Mouse (Mus musculus) kidney, embryonic 16.5 days (tissue): ENCODE results near the gene Fndc3b. TPM values are rescaled to one million over a fixed set of nuclear protein-coding genes. Genes with fewer than 3 reads are reported as not detected.
A peak's percentile ranks its signal among the peaks of the same experiment; 100 is the strongest.

Source experiments
- ATAC-seq: fragments of 200-750 bp; cut with Nextera tagmentation; 2 replicates; pipeline ENCODE4 v1.8.0; 2017; ENCODE audit warnings: moderate TSS enrichment; ENCODE audit not compliant: low FRiP score, low TSS enrichment
- H3K27ac ChIP-seq: fragments of 300-500 bp; sonication (generic); 2 replicates; pipeline ENCODE4 v1.5.1; 2014; ENCODE audit warnings: low read length
- H3K27me3 ChIP-seq: fragments of 300-500 bp; sonication (generic); 2 replicates; pipeline ENCODE4 v1.6.1; 2014; ENCODE audit warnings: low read length, control low read depth, mixed read lengths; ENCODE audit not compliant: insufficient read depth
- H3K36me3 ChIP-seq: fragments of 300-500 bp; sonication (generic); 2 replicates; pipeline ENCODE4 v1.6.1; 2014; ENCODE audit warnings: low read length, control low read depth, mixed read lengths; ENCODE audit not compliant: insufficient read depth
- H3K4me1 ChIP-seq: fragments of 300-500 bp; sonication (generic); 2 replicates; pipeline ENCODE4 v1.6.1; 2014; ENCODE audit warnings: low read length, control low read depth, mixed read lengths; ENCODE audit not compliant: insufficient read depth
- H3K4me2 ChIP-seq: fragments of 300-500 bp; sonication (generic); replicated peaks from 2 replicates; pipeline ENCODE4 v1.6.1; 2014; ENCODE audit warnings: low read depth, low read length
- H3K4me3 ChIP-seq: fragments of 300-500 bp; sonication (generic); 2 replicates; pipeline ENCODE4 v1.5.1; 2014; ENCODE audit warnings: mild to moderate bottlenecking, low read length
- H3K9ac ChIP-seq: fragments of 300-500 bp; sonication (generic); replicated peaks from 2 replicates; pipeline ENCODE4 v1.6.1; 2014; ENCODE audit warnings: low read length
- H3K9me3 ChIP-seq: fragments of 300-500 bp; sonication (generic); 2 replicates; pipeline ENCODE4 v1.6.1; 2016; ENCODE audit warnings: low read length, control low read depth
- WGBS: fragments of 180-500 bp; shearing (Covaris S2); extraction: QIAGEN DNeasy Blood & Tissue Kit; methylation state at CpG from one replicate; pipeline ENCODE4 v1.1.7; 2014; 5-methylcytosine and 5-hydroxymethylcytosine counted together
- polyA plus RNA-seq: library from polyadenylated mRNA; unstranded; fragments of >200 nt; fragmentation: Nextera tagmentation; extraction: Ambion mirVana; gene quantifications from 2 replicates; pipeline ENCODE4 v1.2.1, GENCODE M21; 2015

The Fndc3b gene
- polyA plus RNA-seq, 1 experiment from 2014 or later = 30.4 TPM

DNA sequence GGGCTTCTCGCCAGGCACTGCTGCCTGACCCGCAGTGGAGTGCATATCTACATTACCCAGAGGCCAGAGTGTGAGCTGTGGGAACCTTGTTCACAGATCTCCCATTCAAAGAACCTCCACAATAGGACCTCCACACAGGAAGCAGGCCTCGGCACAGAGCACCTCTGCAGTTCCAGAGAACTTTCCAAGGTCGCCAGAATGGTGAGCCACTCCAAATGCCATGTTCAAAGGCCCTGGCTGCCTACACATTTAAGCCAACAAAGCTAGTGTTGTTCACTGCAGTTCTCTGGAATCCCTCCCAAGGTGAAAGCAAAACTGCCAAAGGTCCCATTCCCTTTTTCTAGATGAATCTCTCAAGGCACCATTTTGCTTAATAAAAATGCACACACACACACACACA lies 55.4 kb downstream of the Fndc3b start:
- Histone ChIP-seq H3K27me3 (no peaks in the 10 kb centered on the region), H3K4me1 (peaks cover 35% of the 10 kb centered on the region), H3K36me3 (no peaks in the 10 kb centered on the region), H3K4me3 (no peak overlapping the region), H3K9ac (no peak overlapping the region), H3K9me3 (no peaks in the 10 kb centered on the region), H3K4me2 (no peak overlapping the region), H3K27ac (no peak overlapping the region)
- 66% methylated on average over 4 of the region's 4 CpGs for WGBS
- no peak for ATAC-seq

GRCm38 (mm10) chr3:27655042-27655441 lies 56.1 kb downstream of the Fndc3b start:
- Histone ChIP-seq H3K9me3 (no peaks in the 10 kb centered on the region), H3K27ac (no peak overlapping the region), H3K36me3 (no peaks in the 10 kb centered on the region), H3K4me2 (no peak overlapping the region), H3K9ac (no peak overlapping the region), H3K4me3 (no peak overlapping the region), H3K27me3 (no peaks in the 10 kb centered on the region), H3K4me1 (peaks cover 42% of the 10 kb centered on the region)
- no peak for ATAC-seq
- 81% methylated on average over 11 of the region's 11 CpGs for WGBS

DNA sequence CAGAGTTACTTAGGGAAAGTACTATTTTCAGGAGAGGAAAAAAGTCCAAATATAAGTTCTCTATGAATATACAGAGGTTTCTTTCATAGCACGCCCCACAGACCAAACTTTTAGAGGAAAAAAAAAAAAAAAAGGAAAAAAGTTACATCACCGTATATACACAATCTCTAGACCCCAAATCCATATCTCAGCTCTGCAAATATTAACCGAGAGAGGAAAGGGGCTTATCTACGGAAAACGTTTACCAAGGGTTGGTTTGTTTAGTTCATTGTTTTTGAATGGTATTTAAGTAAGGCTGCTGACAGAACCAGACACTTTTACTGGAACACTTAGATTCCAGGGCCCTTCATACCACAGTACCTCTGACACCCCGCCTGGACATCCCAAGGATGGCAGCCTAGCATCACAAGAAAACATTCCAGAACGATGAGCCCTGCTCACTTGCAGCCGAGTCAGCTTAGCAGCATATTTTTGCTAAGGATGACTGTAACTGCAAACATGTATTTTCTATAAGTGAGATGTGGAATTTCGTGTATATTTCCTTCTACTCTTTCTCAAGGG lies 58.6 kb downstream of the Fndc3b start:
- Histone ChIP-seq H3K27ac (no peak overlapping the region), H3K9me3 (no peaks in the 10 kb centered on the region), H3K4me3 (no peak overlapping the region), H3K27me3 (no peaks in the 10 kb centered on the region), H3K36me3 (no peaks in the 10 kb centered on the region), H3K4me2 (no peak overlapping the region), H3K9ac (no peak overlapping the region), H3K4me1 (peaks cover 65% of the 10 kb centered on the region)
- 63% methylated on average over 9 of the region's 9 CpGs for WGBS
- ATAC-seq = no peak

GRCm38 (mm10) chr3:27651731-27652130 lies 59.4 kb downstream of the Fndc3b start:
- Histone ChIP-seq H3K36me3 (no peaks in the 10 kb centered on the region), H3K27ac (peak overlapping the region; percentile 34; the same call in 1 of the 2 replicates), H3K9ac (no peak overlapping the region), H3K9me3 (no peaks in the 10 kb centered on the region), H3K4me3 (no peak overlapping the region), H3K4me1 (peaks cover 68% of the 10 kb centered on the region), H3K27me3 (no peaks in the 10 kb centered on the region), H3K4me2 (no peak overlapping the region)
- ATAC-seq = no peak
- 44% methylated on average over 6 of the region's 6 CpGs for WGBS

DNA sequence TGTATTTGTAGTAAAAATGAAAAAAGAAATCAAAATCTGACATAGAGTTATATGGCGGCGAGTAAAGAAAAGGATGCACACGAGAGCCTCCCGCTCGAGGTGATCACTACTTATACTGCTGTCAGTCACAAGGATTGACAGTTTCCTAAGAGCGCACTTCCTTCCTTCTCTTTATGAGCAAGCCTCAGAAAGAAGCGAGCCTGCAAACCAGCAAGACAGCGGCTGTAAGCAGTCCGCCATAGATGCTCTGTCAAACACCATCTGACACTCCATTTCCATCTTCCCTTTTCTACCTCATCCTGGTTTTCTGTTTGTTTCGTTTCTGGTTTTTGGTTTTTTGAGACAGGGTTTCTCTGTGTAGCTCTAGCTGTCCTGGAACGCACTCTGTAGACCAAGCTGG lies 61.0 kb downstream of the Fndc3b start:
- H3K36me3 ChIP-seq = no peaks in the 10 kb centered on the region
- no peak overlapping the region for H3K4me3 ChIP-seq
- WGBS = 86% methylated on average over 11 of the region's 11 CpGs
- H3K4me1 ChIP-seq = peaks cover 72% of the 10 kb centered on the region
- ATAC-seq = no peak
- H3K9ac ChIP-seq = no peak overlapping the region
- H3K27ac ChIP-seq = no peak overlapping the region
- no peak overlapping the region for H3K4me2 ChIP-seq
- no peaks in the 10 kb centered on the region for H3K9me3 ChIP-seq
- no peaks in the 10 kb centered on the region for H3K27me3 ChIP-seq

- no peaks in the 10 kb centered on the region for H3K9me3 ChIP-seq
- H3K4me2 ChIP-seq = no peak overlapping the region
- no peak overlapping the region for H3K4me3 ChIP-seq
- H3K9ac ChIP-seq = no peak overlapping the region
- H3K27ac ChIP-seq = no peak overlapping the region
- H3K4me1 ChIP-seq = peaks cover 75% of the 10 kb centered on the region
- H3K27me3 ChIP-seq = no peaks in the 10 kb centered on the region
- no peak for ATAC-seq
- WGBS = 47% methylated on average over 1 of the region's 1 CpGs
- H3K36me3 ChIP-seq = no peaks in the 10 kb centered on the region
These were observed 61.8 kb downstream of the Fndc3b start for GRCm38 (mm10) chr3:27649316-27649715.

DNA sequence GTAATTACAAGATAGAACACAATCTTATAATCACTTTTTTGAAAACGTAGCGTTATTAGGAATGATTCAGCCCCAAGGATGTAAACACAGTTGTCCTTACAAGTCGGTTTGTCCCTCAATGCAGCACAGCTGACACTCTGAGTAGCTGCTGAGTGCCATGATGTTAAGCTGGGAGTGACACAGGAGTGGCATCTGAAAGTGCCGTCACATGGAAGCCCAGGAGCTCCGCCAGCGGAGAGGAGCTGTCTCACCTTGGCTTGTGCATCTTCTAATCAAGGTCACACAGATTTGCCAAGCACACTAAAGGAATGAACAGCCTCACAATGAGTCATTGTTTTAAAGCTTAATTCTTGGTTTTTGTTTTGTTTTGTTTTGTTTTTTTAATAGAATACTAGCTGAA lies 68.7 kb downstream of the Fndc3b start:
- 90% methylated on average over 6 of the region's 6 CpGs for WGBS
- ATAC-seq = no peak
- no peak overlapping the region for H3K9ac ChIP-seq
- H3K27ac ChIP-seq = no peak overlapping the region
- H3K9me3 ChIP-seq = no peaks in the 10 kb centered on the region
- no peak overlapping the region for H3K4me2 ChIP-seq
- peaks cover 26% of the 10 kb centered on the region for H3K4me1 ChIP-seq
- peaks cover 11% of the 10 kb centered on the region; the same call in 1 of the 2 replicates for H3K36me3 ChIP-seq
- no peak overlapping the region for H3K4me3 ChIP-seq
- no peaks in the 10 kb centered on the region for H3K27me3 ChIP-seq

DNA sequence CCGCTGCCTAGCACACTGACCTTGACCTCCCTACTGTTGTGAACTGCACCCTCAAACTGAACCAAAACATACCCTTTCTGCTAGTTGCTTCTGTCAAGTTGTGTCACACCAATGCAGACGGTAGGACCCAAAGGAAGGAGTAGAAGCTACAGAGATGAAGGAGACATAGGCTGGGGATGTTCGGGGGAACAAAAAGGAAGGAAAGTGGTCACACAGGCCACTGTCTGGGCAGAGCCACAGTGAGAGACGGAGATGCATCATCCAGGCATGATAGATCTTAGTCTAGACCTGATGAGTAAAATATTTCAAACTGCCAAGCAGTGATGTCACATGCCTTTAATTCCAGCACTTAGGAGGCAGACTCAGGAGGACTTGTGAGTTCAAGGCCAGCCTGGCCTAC lies 71.4 kb downstream of the Fndc3b start:
- ATAC-seq = no peak
- Histone ChIP-seq H3K4me2 (no peak overlapping the region), H3K9ac (no peak overlapping the region), H3K27me3 (no peaks in the 10 kb centered on the region), H3K36me3 (peaks cover 11% of the 10 kb centered on the region; the same call in 1 of the 2 replicates), H3K9me3 (no peaks in the 10 kb centered on the region), H3K27ac (no peak overlapping the region), H3K4me1 (peaks cover 19% of the 10 kb centered on the region), H3K4me3 (no peak overlapping the region)
- 90% methylated on average over 4 of the region's 4 CpGs for WGBS

- Histone ChIP-seq H3K4me3 (no peak overlapping the region), H3K9me3 (no peaks in the 10 kb centered on the region), H3K27me3 (no peaks in the 10 kb centered on the region), H3K27ac (no peak overlapping the region), H3K9ac (no peak overlapping the region), H3K36me3 (peaks cover 11% of the 10 kb centered on the region; the same call in 1 of the 2 replicates), H3K4me1 (peaks cover 9% of the 10 kb centered on the region; the same call in 1 of the 2 replicates), H3K4me2 (no peak overlapping the region)
- ATAC-seq = peak; percentile 73
- WGBS = 65% methylated on average over 6 of the region's 6 CpGs
These were observed 74.0 kb downstream of the Fndc3b start for GRCm38 (mm10) chr3:27637046-27637661.

GRCm38 (mm10) chr3:27635776-27636175 lies 75.3 kb downstream of the Fndc3b start:
- ATAC-seq = no peak
- no peak overlapping the region for H3K4me2 ChIP-seq
- no peak overlapping the region for H3K9ac ChIP-seq
- WGBS = 34% methylated on average over 3 of the region's 3 CpGs
- H3K4me1 ChIP-seq = peaks cover 9% of the 10 kb centered on the region; the same call in 1 of the 2 replicates
- no peak overlapping the region for H3K27ac ChIP-seq
- H3K4me3 ChIP-seq = no peak overlapping the region
- no peaks in the 10 kb centered on the region for H3K9me3 ChIP-seq
- H3K27me3 ChIP-seq = no peaks in the 10 kb centered on the region
- H3K36me3 ChIP-seq = peaks cover 6% of the 10 kb centered on the region
